Mouse (Mus musculus) urinary bladder, postnatal 10 days (tissue): ENCODE data around the gene Cdh1.

Experiments
- DNase-seq: peaks from one replicate; pipeline ENCODE4 v3.0.0; 2022; ENCODE audit warnings: low spot score

The Cdh1 gene

DNA sequence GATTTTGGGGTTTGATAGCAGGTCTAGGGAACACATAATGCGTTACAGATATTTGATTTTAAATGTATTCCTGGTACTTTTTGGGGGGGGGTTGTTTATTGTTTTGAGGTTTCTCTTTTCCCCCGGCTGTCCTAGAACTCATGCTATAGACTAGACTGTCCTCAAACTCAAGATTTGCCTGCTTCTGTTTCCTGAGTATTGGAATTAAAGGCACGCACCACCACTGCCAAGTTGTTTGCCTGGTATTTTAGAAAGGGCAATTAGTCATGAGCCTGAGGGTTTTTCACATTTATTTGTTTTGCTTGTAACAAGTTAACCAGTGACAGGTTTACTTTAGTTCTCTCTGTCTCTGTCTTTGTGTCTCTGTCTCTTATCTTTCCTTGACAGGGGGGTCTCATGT is 20.3 kb downstream of the Cdh1 start:
- no peak for DNase-seq

- DNase-seq = no peak
These were observed 20.8 kb downstream of the Cdh1 start for GRCm38 (mm10) chr8:106623954-106624353.

GRCm38 (mm10) chr8:106624743-106625142 is 21.6 kb downstream of the Cdh1 start:
- DNase-seq = no peak

DNA sequence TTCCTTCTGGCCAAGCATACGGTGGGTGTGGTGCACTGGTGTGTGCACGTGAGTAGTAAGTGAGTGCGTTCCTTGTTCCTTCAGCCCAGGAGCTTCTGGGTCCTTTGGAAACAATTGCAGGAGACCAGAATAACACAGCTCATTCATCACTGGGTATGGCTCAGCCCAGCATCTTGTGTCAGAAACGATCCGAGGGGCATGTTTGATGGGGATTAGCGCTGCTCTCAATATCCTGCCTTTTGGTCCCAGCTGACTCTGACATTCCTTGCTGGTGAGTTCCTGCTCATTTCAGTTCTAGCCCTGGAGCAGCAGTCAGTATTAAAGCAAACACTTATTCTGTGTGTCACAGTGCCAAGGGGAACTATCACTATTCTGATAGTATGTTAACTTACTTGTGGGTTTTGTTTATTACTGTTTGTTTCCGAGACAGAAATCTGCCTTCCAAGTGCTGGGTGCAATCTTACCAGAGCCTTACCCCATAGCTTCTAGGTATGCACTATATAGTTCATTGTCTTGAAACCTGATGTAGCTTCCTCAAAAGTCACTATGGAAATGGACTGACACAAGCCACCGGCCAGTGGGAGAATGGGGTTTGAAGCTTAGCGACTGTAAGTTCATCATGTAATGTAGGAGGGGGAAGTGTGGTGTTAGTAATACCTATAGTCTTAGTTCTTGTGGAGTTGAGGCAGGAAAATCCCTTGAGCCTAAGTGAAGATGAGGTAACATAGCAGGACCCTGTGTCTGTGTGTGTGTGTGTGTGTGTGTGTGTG is 23.1 kb downstream of the Cdh1 start:
- DNase-seq = no peak

GRCm38 (mm10) chr8:106628291-106628964 is 25.3 kb downstream of the Cdh1 start:
- no peak for DNase-seq

DNA sequence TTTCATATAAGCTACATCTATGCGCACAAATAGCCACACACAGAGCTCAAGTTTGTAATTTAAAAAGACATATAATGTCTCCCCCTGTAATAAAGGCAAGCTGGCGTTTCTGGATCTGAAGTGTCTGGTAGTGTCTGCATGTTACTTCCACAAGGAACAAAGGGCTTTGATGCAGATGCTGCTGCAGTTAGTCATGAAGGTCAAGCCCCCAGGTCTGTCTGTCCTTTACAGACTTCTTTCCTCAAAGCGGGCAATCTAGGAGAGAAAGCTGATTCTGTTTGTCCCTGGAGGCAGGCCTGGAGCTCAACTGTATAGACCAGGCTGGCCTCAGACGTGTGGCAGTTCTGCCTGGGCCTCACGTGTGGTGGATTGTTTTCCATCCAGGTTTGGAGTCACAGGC is 26.3 kb downstream of the Cdh1 start:
- DNase-seq = no peak

GRCm38 (mm10) chr8:106631904-106632303 is 28.8 kb downstream of the Cdh1 start:
- no peak for DNase-seq

DNA sequence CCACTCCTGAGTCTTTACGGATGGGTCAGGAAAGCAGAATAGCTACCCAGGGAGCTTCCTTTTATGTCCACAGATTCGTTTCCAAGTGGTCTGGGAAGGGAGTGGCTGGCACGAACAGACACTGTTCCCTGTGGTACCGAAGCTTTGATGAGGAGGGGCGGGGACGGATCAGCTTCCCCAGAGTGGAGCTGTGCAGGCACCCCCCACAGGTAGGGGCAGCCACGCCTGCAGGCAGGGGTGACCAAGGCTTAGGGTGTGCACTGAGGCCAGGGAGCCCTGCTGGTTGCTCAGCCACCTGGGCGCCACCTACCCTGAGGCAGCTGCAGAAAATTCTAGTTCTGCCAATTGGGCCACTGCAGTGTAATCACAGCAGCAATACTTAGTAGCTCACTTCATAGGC is 29.5 kb downstream of the Cdh1 start:
- no peak for DNase-seq

DNA sequence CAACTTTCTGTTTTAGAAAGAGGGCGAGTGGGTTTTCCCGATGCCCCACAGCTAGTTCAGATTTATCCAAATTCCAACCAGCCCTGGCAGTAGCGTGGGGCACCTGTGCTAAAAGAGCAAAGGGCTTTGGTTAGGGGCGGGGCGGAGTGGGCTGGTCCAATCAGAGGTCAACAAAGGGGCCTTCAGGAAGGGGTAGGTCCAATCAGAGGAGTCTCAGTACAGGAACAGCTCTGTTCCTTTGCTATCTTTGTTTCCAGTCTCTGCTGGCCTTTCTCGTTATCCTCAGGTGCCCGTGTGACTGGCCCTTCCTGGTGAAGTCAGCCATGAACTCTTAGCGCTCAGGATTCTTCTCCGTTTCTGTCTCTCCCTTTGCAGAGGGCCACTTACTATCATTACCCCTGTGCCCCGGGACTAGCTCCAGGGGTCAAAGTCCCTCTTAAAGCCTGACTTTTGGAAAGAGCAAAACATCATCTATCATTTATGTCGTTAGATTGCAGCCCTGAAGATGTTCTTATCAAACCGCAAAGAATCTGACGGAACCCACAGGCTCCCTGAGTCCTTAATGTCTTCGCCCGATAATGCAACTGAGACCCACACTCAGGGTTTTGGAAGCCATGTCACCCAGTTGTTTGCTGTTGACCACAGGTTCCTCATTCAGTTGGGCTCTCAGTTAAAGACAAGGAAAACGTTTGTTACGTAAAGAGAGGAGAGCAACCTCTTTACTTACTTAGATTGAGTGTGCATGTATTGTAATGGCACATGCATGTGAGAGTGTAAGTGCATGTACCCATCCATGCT is 30.4 kb downstream of the Cdh1 start:
- DNase-seq = no peak

- DNase-seq = no peak
These were observed 32.1 kb downstream of the Cdh1 start for GRCm38 (mm10) chr8:106635284-106635683.

- DNase-seq = no peak
These were observed 34.3 kb downstream of the Cdh1 start for GRCm38 (mm10) chr8:106637446-106637845.

DNA sequence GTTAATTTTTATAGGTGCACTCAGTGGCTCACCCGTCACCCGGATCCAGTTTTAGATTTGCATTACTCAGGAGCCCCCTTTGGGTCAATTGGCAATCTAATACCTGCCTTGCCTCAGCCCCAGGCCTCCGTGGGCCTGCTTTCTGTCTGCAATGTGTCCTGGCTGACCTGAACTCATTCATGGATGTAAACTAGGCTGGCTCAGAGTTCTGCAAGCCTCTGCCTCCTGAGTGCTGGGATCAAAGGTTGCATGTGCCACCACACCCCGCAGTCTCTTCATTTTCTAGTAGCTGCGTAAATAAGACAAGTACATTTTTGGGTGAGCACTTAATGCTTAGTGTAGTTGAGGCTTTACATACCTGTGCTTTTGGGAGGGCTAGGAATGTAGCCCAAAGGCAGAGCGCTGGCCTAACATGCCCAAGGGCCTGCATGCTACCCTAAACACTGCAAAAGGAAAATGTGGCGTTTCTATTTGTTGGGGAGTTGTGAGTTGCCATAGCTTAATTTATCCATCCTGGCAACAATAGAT is 35.7 kb downstream of the Cdh1 start:
- no peak for DNase-seq

DNA sequence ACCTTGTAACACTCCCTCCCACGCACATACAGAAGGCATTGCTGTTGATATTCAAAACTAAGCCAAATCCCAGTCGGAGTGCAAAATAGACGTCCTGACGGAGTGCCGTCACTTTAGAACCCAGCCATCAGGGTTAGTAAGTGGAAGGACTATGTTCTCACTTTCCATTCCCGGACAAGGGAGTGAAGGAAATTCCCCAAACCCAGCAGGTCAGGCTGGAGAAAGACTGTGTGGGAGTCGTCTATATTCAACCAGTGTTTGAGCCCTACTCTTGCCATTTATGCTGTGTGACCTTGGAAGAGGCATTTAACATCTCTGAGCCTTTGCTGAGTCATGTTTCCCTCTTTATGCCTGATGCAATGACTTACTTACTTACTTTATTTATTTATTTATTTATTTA is 37.1 kb downstream of the Cdh1 start:
- no peak for DNase-seq

GRCm38 (mm10) chr8:106640921-106641320 is 37.8 kb downstream of the Cdh1 start:
- no peak for DNase-seq

DNA sequence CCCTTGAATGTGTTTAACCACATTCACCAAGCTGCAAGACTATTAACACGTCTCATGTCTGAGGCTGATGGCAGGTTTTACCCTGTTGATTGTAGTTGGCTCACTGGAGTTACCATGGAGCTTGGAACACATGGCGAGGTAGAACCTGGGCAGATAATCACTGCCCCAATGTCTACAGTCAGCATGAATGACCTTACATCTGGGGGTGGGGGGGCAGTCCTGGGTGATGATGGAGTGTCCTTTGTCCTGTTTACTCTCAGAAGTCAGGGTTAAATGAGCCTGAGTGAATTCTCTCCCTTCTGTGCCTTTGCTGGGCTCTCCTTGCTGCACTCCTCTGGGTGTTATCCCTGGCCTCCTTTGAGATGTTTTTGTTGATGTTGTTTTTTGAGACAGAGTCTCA is 39.0 kb downstream of the Cdh1 start:
- no peak for DNase-seq

- DNase-seq = no peak
These were observed 39.9 kb downstream of the Cdh1 start for GRCm38 (mm10) chr8:106643100-106643499.

- DNase-seq = no peak
These were observed 41.8 kb downstream of the Cdh1 start for GRCm38 (mm10) chr8:106644957-106645356.

- DNase-seq = no peak
These were observed 43.0 kb downstream of the Cdh1 start for GRCm38 (mm10) chr8:106646153-106646552.

GRCm38 (mm10) chr8:106646731-106647130 is 43.6 kb downstream of the Cdh1 start:
- DNase-seq = no peak

- peak; percentile 35 for DNase-seq
These were observed 44.2 kb downstream of the Cdh1 start for GRCm38 (mm10) chr8:106647387-106647786.

GRCm38 (mm10) chr8:106648421-106648820 is 45.3 kb downstream of the Cdh1 start:
- DNase-seq = no peak

- no peak for DNase-seq
These were observed 48.8 kb downstream of the Cdh1 start for GRCm38 (mm10) chr8:106651994-106652393.

GRCm38 (mm10) chr8:106656046-106656445 is 52.9 kb downstream of the Cdh1 start:
- no peak for DNase-seq
